Mouse (Mus musculus): Measurements from ENCODE around the gene Cxcl15.

DNA sequence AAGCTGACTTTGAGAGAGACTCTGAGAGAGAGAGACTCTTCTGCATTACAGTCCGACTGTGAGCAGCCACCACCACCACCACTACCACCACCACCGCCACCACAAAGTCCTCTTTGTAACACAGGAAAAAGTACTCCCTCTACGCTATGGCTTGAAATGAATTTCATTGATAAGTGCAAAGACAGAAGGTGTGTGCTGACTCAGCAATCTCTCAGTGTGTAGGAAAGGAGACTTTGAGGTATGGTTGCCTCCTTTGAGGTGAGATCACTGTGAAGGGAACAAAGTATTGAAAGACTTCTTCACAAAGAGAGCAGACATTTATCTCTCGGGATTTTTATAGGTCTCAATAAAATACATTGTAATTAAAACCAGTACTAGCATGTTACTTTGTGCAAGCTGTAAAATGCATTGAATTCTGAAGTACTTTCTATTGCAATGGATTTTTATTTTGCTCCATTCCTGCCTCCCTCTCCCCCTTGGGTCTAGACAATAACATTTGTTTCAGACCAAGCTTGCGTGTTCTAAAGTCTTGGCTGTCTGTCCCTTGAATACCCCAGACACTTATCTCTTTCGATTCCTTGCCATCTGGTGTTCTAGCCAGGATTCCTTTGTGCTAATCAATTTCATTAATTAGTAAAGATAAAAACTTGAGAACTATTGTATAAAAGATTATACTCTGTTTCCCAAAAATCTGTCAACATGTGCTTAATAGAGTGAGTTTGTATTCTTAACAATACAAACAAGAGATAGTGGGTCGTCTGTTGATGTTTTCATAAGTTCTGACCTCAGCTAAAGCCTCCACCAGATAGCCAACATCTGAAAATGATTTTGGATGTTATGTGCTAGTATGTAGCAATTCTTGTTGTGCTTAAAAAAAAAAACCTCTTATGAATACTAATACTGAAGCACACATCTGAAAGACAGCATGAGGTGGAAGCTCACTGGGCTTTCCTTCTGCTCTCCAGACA is 46.9 kb downstream of the Cxcl15 start:
- no peak for TF ChIP-seq CTCF (IDR thresholded peaks at IDR 0.05; ENCODE audit: extremely low read depth, insufficient read depth, insufficient read length, insufficient replicate concordance)
- TF ChIP-seq POLR2A (IDR thresholded peaks at IDR 0.05; ENCODE audit: low read depth, low read length), result no peak
